Mouse (Mus musculus) ovary, postnatal 36 days (tissue): ENCODE measurements around the gene Baz2b.

Experiments
- DNase-seq: peaks from one replicate; pipeline ENCODE4 v3.0.0; 2022; ENCODE audit warnings: low spot score, mixed read lengths

Baz2b gene

DNA sequence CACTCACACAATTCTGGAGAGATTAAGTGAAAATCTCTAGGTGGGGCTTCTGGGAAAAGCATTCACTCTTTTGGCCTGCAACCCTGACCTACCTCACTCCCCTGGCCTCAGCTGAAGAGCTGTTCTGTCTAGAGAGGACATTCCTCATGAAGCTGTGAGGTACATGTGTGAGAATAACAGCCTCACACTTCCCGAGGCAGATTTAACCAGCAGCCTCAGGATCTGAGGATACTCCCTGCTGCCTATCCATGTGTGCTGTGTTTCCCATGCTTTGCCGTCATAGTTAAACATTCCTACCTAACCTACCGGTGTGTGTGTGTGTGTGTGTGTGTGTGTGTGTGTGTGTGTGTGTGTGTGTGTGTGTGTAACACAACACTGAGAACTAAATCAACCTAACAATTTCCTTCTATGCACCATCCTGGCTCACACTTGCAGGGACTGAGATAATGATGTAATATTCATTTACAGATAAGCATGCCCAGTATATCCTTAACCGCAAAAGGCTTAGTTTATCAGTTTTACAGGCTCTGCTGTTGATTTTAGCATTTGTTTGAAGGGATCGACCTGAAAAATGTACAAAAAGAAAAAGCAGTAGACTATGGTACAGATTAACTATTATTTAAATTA, 206.5 kb downstream of the Baz2b start:
- no peak for DNase-seq

DNA sequence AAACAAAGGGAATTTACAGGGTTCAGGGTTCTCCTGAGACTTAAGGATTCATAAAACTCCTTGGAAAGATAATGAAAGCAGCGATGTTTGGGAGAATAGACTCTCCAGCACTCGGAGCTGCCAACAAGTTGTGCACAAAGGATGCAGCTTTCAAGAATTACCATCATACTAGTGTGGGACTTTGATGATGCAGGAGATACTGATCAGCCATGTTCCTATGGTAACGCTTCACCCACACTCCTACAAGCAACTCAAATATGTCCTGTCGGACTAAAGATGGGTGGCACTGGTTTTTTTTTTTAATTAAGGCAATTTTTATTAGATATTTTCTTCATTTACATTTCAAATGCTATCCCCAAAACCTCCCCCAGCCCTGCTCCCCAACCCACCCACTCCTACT, 209.4 kb downstream of the Baz2b start:
- no peak for DNase-seq

DNA sequence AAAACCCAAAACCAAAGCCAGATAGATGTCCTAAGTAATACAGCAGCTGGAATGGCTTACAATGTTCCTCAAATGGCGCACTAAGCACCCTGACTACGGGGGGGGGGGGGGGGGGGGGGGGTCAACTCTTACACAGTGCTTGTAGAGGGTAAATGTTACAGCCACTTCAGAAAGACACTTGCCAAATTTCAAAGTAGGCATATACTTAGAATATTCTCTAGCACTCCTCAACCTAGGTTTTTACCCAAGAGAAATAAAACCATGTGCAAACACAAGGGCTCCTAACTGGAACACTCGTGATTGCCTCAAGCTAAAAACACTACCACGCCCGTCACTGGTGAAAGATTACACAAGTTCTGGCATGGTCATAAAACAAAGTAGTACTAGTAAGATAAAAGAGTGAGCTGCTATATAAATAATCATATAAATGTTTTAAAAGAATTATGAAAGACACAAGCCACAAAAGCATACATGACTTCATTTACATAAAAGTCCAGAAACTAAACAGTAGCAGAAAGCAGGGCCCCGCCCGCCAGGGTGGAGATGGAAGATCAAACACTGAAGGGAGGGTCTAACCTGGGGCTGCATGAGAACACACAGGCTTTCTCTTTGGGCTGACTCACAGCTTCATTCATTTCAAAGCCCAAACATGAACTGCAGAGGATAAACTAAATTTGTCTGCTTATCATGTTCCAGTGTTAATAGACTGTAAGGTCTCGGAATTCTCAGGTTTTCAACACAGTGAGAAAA, 212.0 kb downstream of the Baz2b start:
- DNase-seq: no peak

DNA sequence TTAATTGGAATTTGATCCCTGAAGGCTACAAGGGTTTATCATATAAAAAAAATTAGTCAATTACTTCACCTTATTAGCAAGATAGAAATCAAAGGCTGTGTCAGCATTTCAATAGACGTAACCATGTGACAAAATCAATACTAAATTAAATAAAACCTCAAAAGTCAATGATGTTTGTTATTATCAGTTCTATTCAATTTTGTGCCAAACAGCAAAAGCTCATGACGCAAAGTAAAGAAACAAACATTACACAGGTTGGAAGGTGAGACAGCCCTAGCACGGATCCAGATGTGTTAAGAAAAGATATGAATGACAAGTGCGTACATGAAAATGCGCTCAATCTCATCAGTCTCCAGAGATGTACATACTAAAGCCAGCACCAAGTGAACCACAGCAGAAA, 212.7 kb downstream of the Baz2b start:
- no peak for DNase-seq

DNA sequence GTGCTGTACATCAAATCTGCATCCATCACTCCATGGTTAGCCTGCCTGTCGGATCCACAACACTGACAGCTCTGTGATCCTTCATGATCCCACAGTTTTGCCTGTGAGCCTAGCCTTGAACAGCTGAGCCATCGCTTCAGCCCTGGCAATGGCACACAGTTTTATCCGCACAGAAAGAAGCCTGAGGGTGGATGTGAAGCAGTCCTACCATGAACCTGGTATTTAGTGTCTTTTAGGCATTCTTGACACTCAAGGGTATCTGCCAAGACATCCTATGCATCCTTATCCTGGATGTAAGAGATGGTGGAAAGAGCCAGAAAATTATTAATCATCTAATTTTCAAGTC, 216.5 kb downstream of the Baz2b start:
- no peak for DNase-seq

DNA sequence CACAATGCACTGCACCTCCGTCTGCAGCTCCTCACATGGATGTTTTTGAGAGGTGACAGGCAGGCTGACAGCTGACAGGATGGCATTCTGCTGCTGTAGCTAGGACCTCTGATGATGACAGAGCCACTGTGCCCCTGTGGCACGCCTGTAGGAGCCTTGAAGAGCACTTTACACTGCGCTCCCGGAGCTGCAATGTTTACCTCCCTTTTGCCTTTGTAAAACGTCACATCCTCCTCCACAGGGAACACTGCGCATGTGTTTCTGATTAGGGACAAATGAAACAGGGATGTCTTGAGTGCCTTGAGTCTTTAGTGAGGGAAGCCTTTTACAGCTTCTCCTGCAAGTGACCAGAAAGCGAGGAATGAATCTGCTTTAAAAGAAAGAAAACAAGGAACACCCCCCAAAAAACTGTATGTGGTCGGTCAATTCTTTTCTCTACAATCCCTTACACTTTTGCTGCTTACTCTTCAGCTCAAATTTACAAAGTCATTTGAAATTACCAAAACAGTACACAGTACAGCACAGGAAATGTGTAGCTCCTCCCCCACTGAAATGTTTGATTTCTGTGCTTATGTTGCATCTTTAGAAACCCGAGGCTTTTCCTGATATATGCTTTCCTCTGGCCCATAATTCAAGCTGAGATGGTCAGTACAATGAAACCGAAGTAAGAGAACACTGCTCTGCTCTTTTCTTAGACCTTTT, 217.0 kb downstream of the Baz2b start:
- no peak for DNase-seq

DNA sequence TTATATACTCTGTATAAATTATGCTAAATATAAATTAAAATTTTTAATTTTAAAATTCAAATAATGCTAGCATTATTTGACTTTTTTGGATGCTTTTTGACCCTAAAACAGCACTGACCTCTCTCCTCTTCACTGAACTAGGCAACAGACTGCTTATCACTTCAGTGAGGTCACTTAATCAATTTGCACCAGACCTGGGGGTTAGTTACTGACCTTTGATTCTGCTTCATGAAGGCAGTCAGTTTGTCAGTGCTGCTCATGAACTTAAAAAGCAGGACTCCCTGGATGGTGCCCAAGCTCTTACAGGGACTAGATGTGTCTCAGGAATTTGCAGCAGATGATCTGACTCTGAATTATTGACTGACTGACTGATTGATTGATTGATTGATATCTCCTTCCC, 217.9 kb downstream of the Baz2b start:
- no peak for DNase-seq

DNA sequence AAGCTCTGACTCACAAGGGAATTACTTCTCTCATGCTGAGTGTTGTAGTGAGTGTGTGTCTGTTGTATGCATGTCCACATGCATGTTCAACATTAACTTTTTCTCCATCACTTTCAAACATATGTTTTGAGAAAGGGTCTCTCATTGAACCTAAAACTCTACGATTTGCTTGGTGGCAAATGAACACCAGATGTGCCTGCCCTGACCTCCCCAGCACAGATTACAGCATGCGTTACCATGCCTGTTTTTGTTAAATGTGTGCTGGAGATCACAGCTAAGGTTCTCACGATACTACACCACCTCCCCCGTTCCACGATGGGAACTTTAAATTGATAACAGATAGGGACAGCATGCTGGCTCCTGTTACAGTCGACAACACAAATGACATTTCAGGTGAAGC, 222.1 kb downstream of the Baz2b start:
- no peak for DNase-seq

DNA sequence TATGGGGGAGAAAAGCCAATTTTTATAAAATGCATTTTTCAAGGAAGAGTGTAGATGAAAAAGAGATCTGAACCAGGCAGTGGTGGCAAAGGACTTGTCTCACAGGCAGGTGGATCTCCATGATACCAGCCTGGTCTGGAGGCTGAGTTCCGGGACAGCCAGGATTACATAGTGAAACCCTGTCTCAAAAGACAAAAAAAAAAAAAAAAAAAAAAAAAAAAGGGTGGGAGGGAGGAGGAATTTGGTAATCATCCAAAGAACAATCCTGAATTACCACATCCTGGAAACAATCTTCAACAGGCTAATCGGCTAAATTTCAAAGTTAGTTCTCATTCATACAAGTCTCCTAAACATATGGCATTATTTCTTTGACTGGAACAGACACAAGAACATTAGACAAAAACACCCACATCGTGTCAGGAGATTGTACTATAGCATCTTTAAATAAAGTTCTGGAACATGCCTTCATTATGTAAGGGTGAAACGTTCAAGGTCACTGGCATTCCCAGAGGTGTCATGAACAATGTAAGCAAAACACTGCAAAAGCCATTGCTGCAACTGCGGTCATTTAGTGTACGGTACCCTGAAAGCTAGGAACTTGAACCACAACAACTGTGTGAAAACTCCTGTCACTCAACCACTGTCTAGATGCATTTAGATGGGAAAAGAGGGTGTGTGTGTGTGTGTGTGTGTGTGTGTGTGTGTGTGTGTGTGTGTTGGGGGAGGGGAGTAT, 230.0 kb downstream of the Baz2b start:
- DNase-seq: no peak

DNA sequence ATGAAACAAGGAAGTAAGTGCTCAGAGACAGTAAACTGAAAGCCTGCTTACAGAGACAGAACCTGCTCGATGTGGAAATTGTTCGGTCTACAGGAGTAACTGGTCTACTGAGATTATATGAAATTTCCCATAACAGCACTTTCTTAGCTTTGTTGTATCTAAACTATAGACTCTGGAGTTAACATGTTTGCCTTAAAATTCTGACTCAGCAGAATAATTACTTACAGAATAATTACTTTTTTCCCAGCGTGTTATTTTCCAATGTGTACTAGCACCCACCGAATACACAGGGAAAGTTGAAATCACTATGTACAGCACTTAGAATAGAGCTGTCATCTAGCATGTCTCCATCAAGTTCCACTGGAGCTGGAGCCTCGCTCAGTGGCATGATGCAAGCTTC, 233.0 kb downstream of the Baz2b start:
- no peak for DNase-seq

DNA sequence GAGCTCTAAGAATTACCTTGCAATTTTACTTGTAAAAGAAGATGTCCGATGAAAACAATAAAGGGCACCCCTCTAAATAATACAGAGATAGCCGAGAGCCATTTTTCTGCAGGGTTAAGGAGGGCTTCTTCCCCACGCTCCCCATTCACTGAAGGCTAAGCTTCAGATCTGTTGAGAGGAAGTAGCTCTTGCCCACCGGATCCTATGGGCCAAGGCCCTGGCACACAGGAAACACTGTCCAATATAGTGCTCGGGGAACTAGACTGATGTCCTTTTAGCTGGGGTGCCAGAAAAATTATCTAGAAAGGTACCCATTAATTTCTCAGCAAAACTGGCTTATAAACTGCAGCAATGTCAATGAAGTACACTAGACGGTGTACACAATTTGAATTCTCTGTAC, 233.9 kb downstream of the Baz2b start:
- no peak for DNase-seq

DNA sequence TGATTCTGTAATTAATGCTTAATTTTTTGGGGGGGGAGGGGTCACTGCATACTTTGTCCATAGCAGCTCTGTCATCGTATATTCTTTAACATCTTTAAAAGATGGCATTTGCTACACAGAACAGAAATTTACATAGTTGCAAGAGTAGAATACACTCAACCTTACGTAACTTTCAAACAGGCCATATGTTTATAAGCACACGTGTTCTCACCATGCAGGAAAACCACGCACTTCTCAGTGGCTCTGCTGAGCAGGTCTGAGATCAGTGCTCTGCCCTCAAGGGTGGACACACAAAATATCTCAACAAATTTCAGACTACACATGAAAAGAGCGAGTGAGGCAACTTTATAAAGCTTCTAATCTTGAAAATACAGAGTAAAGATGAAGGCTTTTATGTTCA, 235.7 kb downstream of the Baz2b start:
- no peak for DNase-seq

DNA sequence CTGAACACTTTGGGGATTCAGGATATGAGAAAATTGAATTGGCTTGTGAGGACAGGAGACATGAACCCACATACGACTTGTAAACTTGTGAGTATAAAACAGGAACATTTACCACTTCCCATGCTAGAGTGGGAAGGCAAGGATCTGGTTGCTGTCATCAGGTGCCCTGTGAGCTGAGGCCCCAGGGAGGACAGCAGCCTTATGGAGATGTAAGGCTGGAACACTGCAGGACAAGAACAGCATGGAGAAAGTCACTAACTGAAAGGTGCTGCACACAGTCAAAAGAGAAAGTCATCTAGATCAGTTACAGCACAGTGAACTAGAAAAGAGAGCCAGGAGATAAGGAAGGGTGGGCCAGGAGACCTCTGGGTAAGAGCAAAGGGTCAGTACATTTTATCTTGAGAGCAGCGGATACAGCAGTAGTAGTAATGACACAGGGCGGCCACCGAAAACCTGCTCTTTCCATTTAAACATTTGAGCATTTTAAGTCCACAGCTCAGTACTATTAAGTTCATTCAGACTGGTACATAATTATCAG, 236.5 kb downstream of the Baz2b start:
- DNase-seq: no peak

DNA sequence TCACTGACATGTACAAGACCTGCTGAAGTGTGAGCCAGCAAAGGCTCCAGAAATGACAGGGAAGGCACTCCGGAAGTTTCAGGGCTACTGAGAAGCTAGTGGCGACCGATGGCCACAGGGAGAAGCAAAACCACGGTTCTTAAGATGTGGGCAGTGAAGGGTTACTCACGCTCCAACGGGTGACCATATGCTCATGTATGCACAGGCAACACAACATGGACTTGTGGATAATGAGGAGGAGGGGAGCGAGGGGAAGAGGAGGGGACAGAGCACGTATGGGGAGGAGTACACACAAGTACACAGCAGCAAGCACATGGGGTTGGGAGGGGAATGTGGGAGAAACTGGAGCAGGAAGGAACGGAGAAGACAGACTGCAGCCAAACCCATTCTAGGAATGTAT, 239.1 kb downstream of the Baz2b start:
- no peak for DNase-seq

DNA sequence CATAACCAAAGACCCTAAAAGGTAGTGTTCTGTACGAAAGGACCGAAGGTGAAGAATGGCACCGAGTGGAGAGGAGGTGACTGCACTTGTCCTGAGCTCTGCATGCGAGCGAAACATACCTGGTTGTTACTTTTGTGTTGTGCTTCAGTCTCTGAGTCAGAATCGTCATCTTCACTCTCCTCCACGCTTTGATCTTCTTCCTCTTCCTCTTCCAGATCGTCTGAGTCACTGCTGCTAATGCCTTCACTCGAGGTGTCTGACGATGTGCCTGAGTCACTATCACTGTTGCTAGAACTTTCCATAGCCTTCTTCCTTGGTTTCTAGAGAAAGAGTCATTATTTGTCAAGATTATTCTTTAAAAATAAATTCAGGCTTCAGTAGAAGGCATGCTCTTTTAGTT, 240.5 kb downstream of the Baz2b start:
- no peak for DNase-seq

DNA sequence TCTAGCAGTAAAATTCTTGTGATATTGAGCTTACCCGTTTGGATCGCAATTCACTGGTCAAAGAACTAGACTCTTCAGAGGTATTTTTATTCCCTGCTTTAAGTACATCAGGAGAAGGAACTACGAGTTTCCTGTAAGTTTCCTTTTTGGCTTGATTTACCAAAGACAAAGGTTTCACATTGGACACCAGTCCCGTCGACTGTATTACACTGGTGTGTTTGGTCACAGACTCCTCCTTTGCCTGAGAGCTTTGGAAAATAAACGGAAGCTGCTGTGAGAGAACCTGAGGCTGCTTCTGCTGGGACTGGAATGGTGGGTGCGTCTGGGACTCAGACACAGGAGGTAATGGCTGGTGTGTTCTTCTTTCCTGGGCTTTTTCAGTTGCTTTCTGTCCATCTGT, 241.0 kb downstream of the Baz2b start:
- DNase-seq: no peak

DNA sequence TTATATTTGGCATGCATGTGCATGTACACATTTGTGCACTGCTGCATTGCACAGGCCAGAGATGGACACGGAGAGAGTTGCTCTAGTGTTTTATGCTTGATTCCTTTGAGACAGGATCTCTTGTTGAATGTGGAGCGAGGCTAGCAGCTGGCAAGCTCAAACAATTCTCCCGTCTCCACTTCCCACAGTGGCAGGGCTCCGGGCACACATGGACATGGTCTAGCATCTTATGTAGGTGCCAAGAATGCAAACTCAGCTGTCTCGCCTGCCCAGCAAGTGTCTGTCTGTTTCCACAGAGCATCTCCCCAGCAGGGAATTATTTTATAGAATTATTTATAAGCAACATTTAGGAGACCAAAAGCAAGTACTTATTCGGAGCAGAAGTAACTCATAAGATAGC, 243.2 kb downstream of the Baz2b start:
- no peak for DNase-seq

DNA sequence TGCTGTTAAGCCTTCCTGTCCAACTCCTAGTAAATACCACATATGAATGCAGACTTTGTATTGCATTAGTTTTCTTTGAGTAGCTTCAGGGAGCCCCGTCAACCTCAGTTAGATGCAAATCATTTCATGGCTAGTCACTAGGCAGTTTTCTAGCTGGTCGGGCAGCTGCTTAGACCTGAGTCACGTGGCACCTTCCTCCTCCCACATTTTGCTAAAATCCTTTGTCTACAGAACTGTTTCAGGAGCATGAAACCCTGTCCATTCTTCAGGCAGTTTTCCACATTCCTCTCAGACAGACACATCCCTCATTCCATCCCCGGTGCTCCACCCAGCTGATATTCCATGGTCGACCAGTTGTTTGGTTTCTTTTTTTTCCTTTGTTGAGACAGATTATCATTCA, 246.6 kb downstream of the Baz2b start:
- DNase-seq: no peak

DNA sequence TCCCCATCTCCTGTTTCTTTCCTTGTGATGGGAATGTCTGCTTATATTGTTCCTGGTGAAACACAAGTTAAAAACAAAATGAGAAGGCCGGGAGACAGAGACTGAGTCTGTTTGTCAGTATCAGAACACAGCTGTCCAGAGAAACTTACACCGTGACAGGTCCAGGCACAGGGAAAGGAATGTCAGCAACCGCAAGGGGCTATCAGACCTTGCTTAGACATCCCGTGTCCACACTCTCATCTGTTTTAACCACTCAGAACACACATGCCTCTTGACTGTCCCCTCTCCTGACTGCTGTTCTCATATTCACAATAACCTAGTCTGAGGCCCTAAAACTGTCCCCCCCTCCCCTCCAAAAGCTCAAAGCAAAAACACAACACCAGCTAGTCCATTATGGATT, 247.1 kb downstream of the Baz2b start:
- no peak for DNase-seq

DNA sequence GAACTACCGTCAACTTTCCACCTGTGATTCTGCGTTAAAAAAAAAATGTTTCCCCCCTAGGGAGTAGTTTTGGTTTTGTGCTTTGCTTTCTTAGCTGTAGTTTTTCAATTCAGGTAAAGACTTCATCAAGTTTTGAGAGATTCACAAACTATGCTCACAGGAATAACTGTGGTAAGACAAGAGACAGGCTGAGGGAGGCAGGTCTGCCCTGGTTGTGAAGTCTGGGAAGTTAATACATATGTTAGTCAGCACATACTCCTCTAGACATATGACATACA, 249.2 kb downstream of the Baz2b start:
- no peak for DNase-seq

DNA sequence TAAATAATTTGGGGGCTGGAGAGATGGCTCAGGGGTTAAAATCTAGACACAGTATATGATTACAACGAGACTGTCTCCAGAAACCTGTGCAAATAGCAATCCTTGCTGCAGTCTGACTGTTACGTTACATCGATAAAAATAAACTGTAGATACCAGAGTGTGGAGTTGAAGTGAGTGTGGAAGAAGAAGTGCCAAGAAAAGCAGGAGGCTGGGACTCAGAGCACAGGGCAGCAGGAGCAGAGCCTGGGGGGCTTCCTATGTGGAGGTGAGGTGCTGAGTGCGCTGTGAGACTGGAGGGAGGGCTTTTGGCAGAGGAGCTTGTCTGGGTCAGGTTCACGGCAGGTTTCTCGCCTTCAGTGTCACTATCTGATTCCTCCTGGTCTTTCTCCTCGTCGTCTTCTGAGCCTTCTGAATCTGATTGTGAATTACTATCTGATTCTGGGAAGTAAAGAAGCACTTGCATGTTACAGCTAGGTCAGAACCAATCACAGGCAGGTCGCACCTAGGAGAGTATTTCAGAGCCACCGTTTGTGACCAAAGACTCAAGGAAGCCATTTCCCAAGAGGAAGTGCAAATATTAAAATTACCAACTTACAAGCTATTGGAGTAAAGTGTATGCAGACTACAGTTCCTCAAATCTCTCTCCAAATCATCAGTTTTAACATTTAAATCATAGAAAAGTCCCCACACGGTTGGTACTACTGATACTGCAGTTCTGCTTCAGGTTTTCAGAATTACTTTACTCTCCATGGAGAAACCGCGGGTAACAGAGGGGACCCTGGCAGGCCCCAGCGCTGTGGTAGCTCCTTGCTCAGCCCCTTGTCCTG, 249.8 kb downstream of the Baz2b start:
- no peak for DNase-seq

DNA sequence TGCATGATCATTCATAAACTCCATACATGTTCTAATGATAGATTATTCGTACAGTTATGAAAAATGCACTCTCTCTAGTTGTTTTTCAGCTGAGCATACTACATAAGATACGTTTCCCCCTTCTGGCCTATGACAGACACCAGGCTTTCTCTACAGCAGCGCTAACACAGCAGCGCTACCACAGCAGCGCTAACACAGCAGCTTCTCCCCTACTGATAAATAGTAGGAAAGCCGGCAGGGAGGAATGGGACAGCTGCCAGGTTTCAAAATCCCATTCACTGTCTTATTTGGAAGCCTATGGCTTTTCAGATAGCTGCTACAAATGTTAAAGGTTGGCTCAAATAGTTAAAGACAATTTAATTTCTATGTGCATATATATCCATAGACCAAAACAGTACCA, 251.1 kb downstream of the Baz2b start:
- DNase-seq: peak; percentile 11
